Mouse (Mus musculus) limb, embryonic 12.5 days (tissue): ENCODE results near the gene Tpbgl. TPM values are rescaled to one million over a fixed set of nuclear protein-coding genes. Genes with fewer than 3 reads are reported as not detected.

Experiments
- ATAC-seq: fragments of 200-750 bp; cut with Nextera tagmentation; 2 replicates; pipeline ENCODE4 v1.8.0; 2017; ENCODE audit warnings: low read depth, moderate TSS enrichment; ENCODE audit not compliant: insufficient number of reproducible peaks, insufficient read depth, low FRiP score, low TSS enrichment
- H3K27ac ChIP-seq: fragments of 300-500 bp; sonication (generic); 2 replicates; pipeline ENCODE4 v1.5.1; 2016; ENCODE audit warnings: mild to moderate bottlenecking, moderate library complexity
- H3K27me3 ChIP-seq: fragments of 300-500 bp; sonication (generic); 2 replicates; pipeline ENCODE4 v1.6.1; 2016; ENCODE audit warnings: mild to moderate bottlenecking, moderate library complexity
- H3K36me3 ChIP-seq: fragments of 300-500 bp; sonication (generic); 2 replicates; pipeline ENCODE4 v1.6.1; 2016; ENCODE audit warnings: mild to moderate bottlenecking, moderate library complexity
- H3K4me1 ChIP-seq: fragments of 300-500 bp; sonication (generic); replicated peaks from 2 replicates; pipeline ENCODE4 v1.6.1; 2016
- H3K4me2 ChIP-seq: fragments of 300-500 bp; sonication (generic); 2 replicates; pipeline ENCODE4 v1.6.1; 2016; ENCODE audit warnings: mild to moderate bottlenecking, moderate library complexity
- H3K4me3 ChIP-seq: fragments of 300-500 bp; sonication (generic); replicated peaks from 2 replicates; pipeline ENCODE4 v1.5.1; 2016; ENCODE audit warnings: mild to moderate bottlenecking
- H3K9ac ChIP-seq: fragments of 300-500 bp; sonication (generic); replicated peaks from 2 replicates; pipeline ENCODE4 v1.6.1; 2016; ENCODE audit warnings: mild to moderate bottlenecking, moderate library complexity
- H3K9me3 ChIP-seq: fragments of 300-500 bp; sonication (generic); 2 replicates; pipeline ENCODE4 v1.6.1; 2016; ENCODE audit warnings: mild to moderate bottlenecking, moderate library complexity
- WGBS: fragments of 180-500 bp; shearing (Covaris S2); methylation state at CpG from one replicate; pipeline ENCODE4 v1.1.7; 2016; 5-methylcytosine and 5-hydroxymethylcytosine counted together
- polyA plus RNA-seq: library from polyadenylated mRNA; unstranded; fragments of >200 nt; fragmentation: Nextera tagmentation; extraction: Ambion mirVana; gene quantifications from 2 replicates; pipeline ENCODE4 v1.2.1, GENCODE M21; 2016

Gene Tpbgl
- 0.14 and 0.26 TPM in 2 replicates for polyA plus RNA-seq

GRCm38 (mm10) chr7:99626376-99627270 lies at the start of gene Tpbgl:
Gene Tpbgl, minus strand, starts transcription at chr7:99627103.
- Histone ChIP-seq H3K9ac (peak within 1 kb of the TSS; percentile 53), H3K27me3 (peaks cover 96% of the 10 kb centered on the region), H3K36me3 (no peaks in the 10 kb centered on the region), H3K4me3 (peak within 1 kb of the TSS; percentile 54), H3K9me3 (no peaks in the 10 kb centered on the region), H3K4me2 (peak within 1 kb of the TSS; percentile 96), H3K4me1 (peaks cover 17% of the 10 kb centered on the region), H3K27ac (no peak within 1 kb of the TSS)
- no peak for ATAC-seq
- 1% methylated on average over 83 of the region's 83 CpGs for WGBS

DNA sequence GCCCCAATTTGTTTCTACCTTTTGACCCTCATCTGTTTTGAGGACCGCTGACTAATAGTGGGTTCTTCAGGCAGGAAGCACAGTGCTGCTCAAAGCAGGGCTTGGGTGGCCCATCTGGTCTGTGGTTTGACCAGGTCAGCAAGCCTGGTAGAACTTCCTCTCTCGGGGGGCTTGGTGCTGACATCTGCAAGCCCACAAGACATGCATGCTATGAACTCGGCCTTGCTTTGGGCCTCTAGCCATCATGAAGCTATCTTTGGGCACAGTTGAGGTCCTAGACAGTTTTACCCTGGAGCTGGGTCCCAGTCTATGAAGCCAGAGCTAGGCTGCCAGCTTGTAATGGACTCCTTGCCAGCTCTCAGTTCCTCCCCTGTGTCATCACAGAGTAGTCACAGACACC lies 48.0 kb upstream of the Tpbgl start:
- Histone ChIP-seq H3K4me2 (no peak overlapping the region), H3K4me1 (no peaks in the 10 kb centered on the region), H3K9ac (no peak overlapping the region), H3K9me3 (no peaks in the 10 kb centered on the region), H3K27ac (no peak overlapping the region), H3K27me3 (no peaks in the 10 kb centered on the region), H3K36me3 (no peaks in the 10 kb centered on the region), H3K4me3 (no peak overlapping the region)
- no peak for ATAC-seq
- 65% methylated on average over 3 of the region's 3 CpGs for WGBS

- H3K9ac ChIP-seq, result no peak overlapping the region
- 81% methylated on average over 5 of the region's 5 CpGs for WGBS
- no peaks in the 10 kb centered on the region for H3K27me3 ChIP-seq
These were observed 47.3 kb upstream of the Tpbgl start for GRCm38 (mm10) chr7:99674209-99674608.

DNA sequence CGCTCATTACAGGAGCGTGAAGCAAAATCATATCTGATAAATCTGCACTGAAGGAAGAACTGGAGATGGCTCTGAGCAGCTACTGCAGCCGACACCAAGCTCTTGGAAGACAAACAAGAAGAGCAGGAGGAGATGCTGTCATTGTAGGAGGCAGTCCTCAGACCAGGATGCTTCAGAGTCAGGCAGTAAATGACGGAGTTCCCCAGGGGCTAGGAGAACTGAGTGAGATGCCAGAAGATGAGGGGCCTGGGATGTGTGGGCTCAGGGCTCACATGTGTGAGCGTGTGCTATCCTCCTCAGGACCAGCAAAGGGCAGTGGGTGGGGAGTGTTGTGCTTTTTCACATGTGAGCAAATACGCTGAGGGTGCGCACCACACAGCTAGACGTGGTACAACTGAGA lies 46.3 kb upstream of the Tpbgl start:
- peaks cover 6% of the 10 kb centered on the region; the same call in 1 of the 2 replicates for H3K4me1 ChIP-seq
- no peak overlapping the region for H3K9ac ChIP-seq
- ATAC-seq, result no peak
- no peaks in the 10 kb centered on the region for H3K27me3 ChIP-seq
- H3K27ac ChIP-seq, result no peak overlapping the region
- H3K4me3 ChIP-seq, result no peak overlapping the region
- no peaks in the 10 kb centered on the region for H3K36me3 ChIP-seq
- 84% methylated on average over 8 of the region's 8 CpGs for WGBS
- no peaks in the 10 kb centered on the region for H3K9me3 ChIP-seq
- H3K4me2 ChIP-seq, result no peak overlapping the region

More at GRCm38 (mm10) chr7:99674209-99674608, 47.3 kb upstream of the Tpbgl start:
- Histone ChIP-seq H3K4me2 (no peak overlapping the region), H3K4me3 (no peak overlapping the region), H3K9me3 (no peaks in the 10 kb centered on the region), H3K36me3 (no peaks in the 10 kb centered on the region), H3K27ac (no peak overlapping the region), H3K4me1 (0 out of 2 replicates have a peak, but pooled peaks cover under 1% of the 10 kb centered on the region)
- ATAC-seq, result no peak

DNA sequence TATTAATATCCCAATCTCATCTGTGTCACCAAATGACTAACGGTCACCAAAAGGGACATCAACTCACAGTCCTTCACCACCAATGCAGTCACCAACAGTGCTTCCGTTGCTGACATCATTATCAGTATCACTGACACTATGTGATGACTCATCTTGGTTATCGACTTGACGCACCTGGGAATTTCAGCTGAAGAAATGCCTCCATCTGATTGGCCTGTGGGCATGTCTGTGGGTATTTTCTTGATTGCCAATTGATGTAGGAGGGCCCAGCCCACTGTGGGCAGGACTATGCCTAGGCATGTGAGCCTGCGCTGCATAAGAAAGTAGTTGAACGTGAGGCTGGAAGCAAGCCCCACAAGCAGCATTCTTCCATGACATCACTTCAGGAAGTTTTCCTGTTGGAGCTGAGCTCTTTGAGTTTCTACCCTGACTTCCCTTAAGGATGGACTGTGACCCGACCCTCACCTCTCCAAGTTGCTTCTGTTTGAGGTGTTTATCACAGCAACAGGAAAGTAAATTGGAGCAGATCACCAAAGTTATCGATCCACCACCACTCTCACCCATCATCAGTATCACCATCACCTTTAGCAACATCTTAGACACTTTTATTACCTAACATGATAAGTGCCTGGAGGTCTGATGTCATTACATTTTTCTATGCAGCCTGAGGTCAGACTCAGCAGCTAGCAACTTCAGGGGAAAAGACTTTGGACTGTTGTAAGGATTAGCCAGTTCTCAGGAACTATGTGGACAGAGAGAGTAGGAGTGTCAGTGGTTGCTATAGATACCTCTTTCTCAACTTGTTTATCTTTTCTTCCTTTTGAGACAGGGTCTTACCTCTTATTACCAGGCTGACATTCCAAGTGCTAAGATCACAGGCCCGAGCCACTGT lies 44.9 kb upstream of the Tpbgl start:
- Histone ChIP-seq H3K9ac (no peak overlapping the region), H3K27me3 (no peaks in the 10 kb centered on the region), H3K4me3 (no peak overlapping the region), H3K4me1 (peaks cover 6% of the 10 kb centered on the region; the same call in 1 of the 2 replicates), H3K27ac (no peak overlapping the region), H3K4me2 (no peak overlapping the region), H3K36me3 (no peaks in the 10 kb centered on the region), H3K9me3 (no peaks in the 10 kb centered on the region)
- ATAC-seq, result no peak
- 78% methylated on average over 9 of the region's 9 CpGs for WGBS

DNA sequence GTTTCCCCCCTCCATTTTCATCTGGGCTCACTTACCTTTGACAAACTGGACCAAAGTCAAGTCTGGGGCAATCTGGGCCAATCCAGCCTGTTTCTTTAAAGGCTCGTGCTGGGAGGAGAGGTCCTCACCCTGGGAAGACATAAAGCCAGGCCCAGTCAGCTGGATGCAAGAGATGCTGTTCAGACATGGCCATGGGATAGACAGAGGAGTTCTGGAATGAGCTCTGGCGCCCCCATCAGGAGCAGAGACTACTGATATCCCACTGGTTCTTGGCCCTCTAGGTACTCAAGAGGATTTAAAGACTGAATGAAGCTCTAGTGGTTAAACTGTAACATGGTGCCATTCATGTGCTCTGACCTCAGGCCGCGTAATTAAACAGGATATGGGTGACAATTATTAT lies 44.0 kb upstream of the Tpbgl start:
- Histone ChIP-seq H3K9me3 (no peaks in the 10 kb centered on the region), H3K9ac (no peak overlapping the region), H3K27me3 (no peaks in the 10 kb centered on the region), H3K4me3 (no peak overlapping the region), H3K36me3 (no peaks in the 10 kb centered on the region), H3K27ac (no peak overlapping the region), H3K4me1 (peaks cover 6% of the 10 kb centered on the region; the same call in 1 of the 2 replicates), H3K4me2 (no peak overlapping the region)
- 71% methylated on average over 4 of the region's 4 CpGs for WGBS
- ATAC-seq, result no peak

DNA sequence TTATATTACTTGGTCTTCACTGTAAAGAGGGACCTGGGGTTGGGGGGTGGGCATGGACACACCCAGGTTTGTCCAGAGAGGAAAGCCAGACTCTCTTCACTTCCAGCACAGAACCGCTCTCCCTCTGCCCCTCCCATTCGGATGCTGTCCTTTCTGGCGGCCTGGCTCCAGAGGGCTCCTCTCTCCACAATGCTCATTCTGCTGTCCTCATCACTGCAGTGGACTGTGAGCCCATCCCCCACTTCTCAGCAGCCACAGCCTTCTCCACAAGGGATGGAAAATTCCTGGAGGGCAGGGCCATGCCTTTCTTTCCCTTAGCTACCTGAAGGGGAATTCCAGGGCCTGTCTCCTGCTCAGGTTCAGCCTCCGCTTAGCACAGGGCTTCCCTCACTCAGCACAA lies 41.9 kb upstream of the Tpbgl start:
- H3K36me3 ChIP-seq, result no peaks in the 10 kb centered on the region
- H3K4me1 ChIP-seq, result peaks cover 10% of the 10 kb centered on the region
- no peaks in the 10 kb centered on the region for H3K27me3 ChIP-seq
- 26% methylated on average over 4 of the region's 4 CpGs for WGBS
- H3K4me2 ChIP-seq, result no peak overlapping the region
- H3K9ac ChIP-seq, result no peak overlapping the region
- no peak overlapping the region for H3K27ac ChIP-seq
- no peak overlapping the region for H3K4me3 ChIP-seq
- ATAC-seq, result no peak
- H3K9me3 ChIP-seq, result no peaks in the 10 kb centered on the region

GRCm38 (mm10) chr7:99667096-99667495 lies 40.2 kb upstream of the Tpbgl start:
- H3K36me3 ChIP-seq, result no peaks in the 10 kb centered on the region
- no peaks in the 10 kb centered on the region for H3K9me3 ChIP-seq
- ATAC-seq, result no peak
- no peaks in the 10 kb centered on the region for H3K27me3 ChIP-seq
- H3K4me1 ChIP-seq, result peaks cover 10% of the 10 kb centered on the region
- H3K27ac ChIP-seq, result no peak overlapping the region
- H3K4me2 ChIP-seq, result no peak overlapping the region
- no peak overlapping the region for H3K4me3 ChIP-seq
- H3K9ac ChIP-seq, result no peak overlapping the region
- 85% methylated on average over 16 of the region's 16 CpGs for WGBS

GRCm38 (mm10) chr7:99665731-99666452 lies 39.0 kb upstream of the Tpbgl start:
- Histone ChIP-seq H3K9ac (no peak overlapping the region), H3K36me3 (no peaks in the 10 kb centered on the region), H3K4me1 (peaks cover 10% of the 10 kb centered on the region), H3K9me3 (no peaks in the 10 kb centered on the region), H3K4me3 (no peak overlapping the region), H3K27me3 (peaks cover 3% of the 10 kb centered on the region), H3K27ac (no peak overlapping the region), H3K4me2 (no peak overlapping the region)
- no peak for ATAC-seq
- 88% methylated on average over 10 of the region's 10 CpGs for WGBS

- WGBS, result 58% methylated on average over 11 of the region's 11 CpGs
- no peaks in the 10 kb centered on the region for H3K9me3 ChIP-seq
- peaks cover 4% of the 10 kb centered on the region for H3K27me3 ChIP-seq
- H3K36me3 ChIP-seq, result no peaks in the 10 kb centered on the region
- H3K27ac ChIP-seq, result no peak overlapping the region
- H3K4me3 ChIP-seq, result no peak overlapping the region
- H3K4me2 ChIP-seq, result no peak overlapping the region
- H3K9ac ChIP-seq, result no peak overlapping the region
- no peak for ATAC-seq
- peaks cover 10% of the 10 kb centered on the region for H3K4me1 ChIP-seq
These were observed 37.9 kb upstream of the Tpbgl start for GRCm38 (mm10) chr7:99664571-99665485.
